Mouse (Mus musculus) thymus, postnatal 10 days (tissue): ENCODE results near the gene Bloc1s1.

Source experiments
- DNase-seq, 2 experiments: peaks; one replicate each; pipeline ENCODE4 v3.0.0; 2021; ENCODE audit warnings: low spot score in 2 of 2

Gene Bloc1s1

GRCm38 (mm10) chr10:128870341-128870740 lies 53.5 kb downstream of the Bloc1s1 start:
- DNase-seq: no peak
